Mouse (Mus musculus) megakaryocyte, embryonic 14.5 days (primary cell): Measurements from ENCODE around the gene Spaca4. TPM values are rescaled to one million over a fixed set of nuclear protein-coding genes. Genes with fewer than 3 reads are reported as not detected.

ENCODE experiments used
- H3K27me3 ChIP-seq: replicated peaks from 2 replicates; pipeline ENCODE3; 2012; ENCODE audit warnings: inconsistent platforms
- H3K36me3 ChIP-seq: replicated peaks from 2 replicates; pipeline ENCODE3; 2012; ENCODE audit warnings: low read length, inconsistent platforms, mixed read lengths
- H3K4me1 ChIP-seq: 2 replicates; pipeline ENCODE4 v1.6.1; 2012; ENCODE audit warnings: inconsistent platforms
- H3K4me3 ChIP-seq: replicated peaks from 2 replicates; pipeline ENCODE3; 2012; ENCODE audit warnings: moderate library complexity, mild to moderate bottlenecking, inconsistent platforms
- H3K9me3 ChIP-seq: 2 replicates; pipeline ENCODE4 v1.6.1; 2012; ENCODE audit warnings: inconsistent platforms
- FLI1 ChIP-seq: IDR thresholded peaks from 2 replicates; pipeline ENCODE4 v1.6.1; 2012; ENCODE audit warnings: low read length, inconsistent platforms, mixed read lengths
- GATA1 ChIP-seq: IDR thresholded peaks from 3 replicates; pipeline ENCODE4 v1.6.1; 2012; ENCODE audit warnings: mixed read lengths, low read length, inconsistent platforms, borderline replicate concordance
- polyA plus RNA-seq: library from polyadenylated mRNA; stranded (reverse); fragments of >175 nt; gene quantifications from 2 replicates; pipeline ENCODE4 v1.2.3, GENCODE M21; 2012; ENCODE audit warnings: low replicate concordance; ENCODE audit not compliant: insufficient read depth

Gene Spaca4
- polyA plus RNA-seq, result not detected in 2 replicates

- Histone ChIP-seq H3K27me3 (no peaks in the 10 kb centered on the region), H3K4me3 (no peak within 1 kb of the TSS), H3K4me1 (peaks cover 62% of the 10 kb centered on the region), H3K36me3 (peaks cover 92% of the 10 kb centered on the region), H3K9me3 (no peaks in the 10 kb centered on the region)
- TF ChIP-seq FLI1 (no peak), GATA1 (no peak)
Observed at GRCm38 (mm10) chr7:45725713-45726112, at the start of gene Spaca4. Gene Spaca4 (minus strand): TSS chr7:45725813.

DNA sequence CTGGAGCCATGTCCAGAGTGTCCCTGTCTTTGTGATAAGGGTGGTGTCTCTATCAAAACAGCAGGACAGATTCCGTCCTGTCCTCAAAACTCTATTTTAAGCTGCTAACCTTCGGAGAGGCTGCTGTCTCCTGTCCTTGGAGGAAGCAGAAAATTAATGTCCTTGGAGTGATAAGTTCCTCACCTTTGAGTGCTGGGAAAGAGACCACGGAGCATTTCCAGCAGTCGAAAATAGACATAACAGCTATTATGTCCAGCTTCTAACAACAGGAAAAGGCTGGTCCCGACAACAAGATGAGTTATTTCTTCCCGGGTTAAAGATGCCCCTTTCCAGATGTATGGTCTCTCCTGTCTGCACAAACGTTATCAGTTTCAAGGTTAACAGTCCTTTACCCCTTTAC is 49.6 kb upstream of the Spaca4 start:
- no peak overlapping the region for H3K4me3 ChIP-seq
- peaks cover 12% of the 10 kb centered on the region for H3K9me3 ChIP-seq
- H3K4me1 ChIP-seq, result peaks cover 32% of the 10 kb centered on the region
- no peaks in the 10 kb centered on the region for H3K36me3 ChIP-seq
- H3K27me3 ChIP-seq, result peaks cover 67% of the 10 kb centered on the region
- TF ChIP-seq GATA1, result no peak
- TF ChIP-seq FLI1, result no peak

- no peak for TF ChIP-seq FLI1
- TF ChIP-seq GATA1, result no peak
- H3K4me3 ChIP-seq, result no peak overlapping the region
- peaks cover 55% of the 10 kb centered on the region for H3K27me3 ChIP-seq
- no peaks in the 10 kb centered on the region for H3K36me3 ChIP-seq
- peaks cover 26% of the 10 kb centered on the region for H3K4me1 ChIP-seq
- H3K9me3 ChIP-seq, result peaks cover 20% of the 10 kb centered on the region
Observed at GRCm38 (mm10) chr7:45771101-45771500, 45.5 kb upstream of the Spaca4 start.

DNA sequence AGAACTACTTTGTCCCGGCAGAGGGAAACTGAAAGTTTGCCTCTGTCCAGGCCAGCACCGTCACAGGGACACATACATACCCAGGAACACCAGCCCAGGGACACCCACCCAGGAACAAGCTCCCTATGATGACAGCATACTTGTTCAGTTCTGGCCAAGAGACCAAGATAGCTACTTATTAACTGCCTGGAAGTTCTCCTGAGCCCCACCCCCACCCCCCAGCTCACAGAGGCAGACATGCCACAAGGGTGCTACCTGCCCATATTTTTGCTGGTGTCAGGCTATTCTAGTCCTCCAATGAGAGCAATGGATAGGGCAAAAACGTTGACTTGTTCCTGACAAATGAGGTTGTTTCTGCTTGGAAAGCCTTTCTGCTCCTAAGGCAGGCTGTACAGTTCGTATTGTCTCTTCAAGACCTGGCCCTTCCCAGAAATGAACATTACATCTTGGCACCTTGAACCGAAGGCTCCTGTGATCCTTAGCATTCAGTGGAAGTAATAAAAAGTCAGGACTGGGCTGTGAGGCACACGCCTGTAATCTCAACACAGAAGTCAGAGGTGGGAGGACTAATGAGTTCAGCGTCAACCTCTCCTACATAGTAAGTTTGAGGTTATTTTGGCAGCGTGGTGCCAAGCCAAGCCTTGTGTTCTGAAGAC is 44.9 kb upstream of the Spaca4 start:
- H3K4me1 ChIP-seq, result peaks cover 28% of the 10 kb centered on the region
- H3K36me3 ChIP-seq, result no peaks in the 10 kb centered on the region
- peaks cover 55% of the 10 kb centered on the region for H3K27me3 ChIP-seq
- no peak overlapping the region for H3K4me3 ChIP-seq
- TF ChIP-seq GATA1 (no peak), FLI1 (no peak)
- H3K9me3 ChIP-seq, result peaks cover 15% of the 10 kb centered on the region

DNA sequence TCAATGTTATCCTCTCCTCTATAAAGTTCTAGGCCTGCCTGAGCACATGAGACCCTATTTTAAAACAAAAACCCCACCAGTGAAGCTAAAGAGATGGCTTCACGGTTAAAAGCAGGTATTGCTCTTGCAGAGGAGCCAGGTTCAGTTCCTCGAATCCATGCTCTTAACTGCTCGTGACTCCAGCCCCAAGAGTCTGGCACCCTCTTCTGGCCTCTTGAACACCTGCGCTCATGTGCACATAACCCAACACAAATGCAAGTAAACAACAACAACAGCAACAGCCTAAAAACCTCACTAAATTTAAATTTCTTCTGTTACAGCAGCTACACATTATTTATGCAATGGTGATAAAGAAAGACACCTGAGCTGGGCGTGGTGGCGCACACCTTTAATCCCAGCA is 41.9 kb upstream of the Spaca4 start:
- Histone ChIP-seq H3K9me3 (peaks cover 8% of the 10 kb centered on the region), H3K4me1 (peaks cover 23% of the 10 kb centered on the region), H3K36me3 (no peaks in the 10 kb centered on the region), H3K4me3 (no peak overlapping the region), H3K27me3 (peaks cover 39% of the 10 kb centered on the region)
- no peak for TF ChIP-seq FLI1
- no peak for TF ChIP-seq GATA1

- Histone ChIP-seq H3K9me3 (peaks cover 8% of the 10 kb centered on the region), H3K27me3 (peaks cover 37% of the 10 kb centered on the region), H3K4me1 (peaks cover 22% of the 10 kb centered on the region), H3K4me3 (no peak overlapping the region), H3K36me3 (no peaks in the 10 kb centered on the region)
- TF ChIP-seq FLI1 (no peak), GATA1 (no peak)
Observed at GRCm38 (mm10) chr7:45766764-45767163, 41.2 kb upstream of the Spaca4 start.

GRCm38 (mm10) chr7:45765995-45766394 is 40.4 kb upstream of the Spaca4 start:
- TF ChIP-seq GATA1 (no peak), FLI1 (no peak)
- Histone ChIP-seq H3K36me3 (no peaks in the 10 kb centered on the region), H3K27me3 (peaks cover 36% of the 10 kb centered on the region), H3K4me3 (no peak overlapping the region), H3K4me1 (peaks cover 15% of the 10 kb centered on the region), H3K9me3 (peaks cover 8% of the 10 kb centered on the region)

DNA sequence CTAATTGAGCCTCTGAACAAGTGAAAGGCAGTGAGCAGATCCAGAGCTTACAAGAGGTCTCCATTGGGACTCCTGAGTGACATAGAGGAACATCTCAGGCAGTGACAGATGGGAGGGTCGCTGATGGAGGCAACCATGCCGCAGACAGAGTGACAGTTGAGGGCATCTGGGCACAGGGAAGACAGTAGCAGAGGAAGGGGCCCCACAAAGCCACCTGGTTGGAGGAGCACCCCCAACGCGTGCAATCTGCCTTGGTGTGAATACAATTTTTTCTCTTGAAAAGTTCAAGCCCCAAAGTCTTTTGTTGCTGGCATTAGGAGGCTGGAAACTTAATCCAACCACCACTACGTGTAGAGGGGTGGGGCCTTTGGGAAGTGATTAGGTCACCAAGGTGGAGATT is 34.5 kb upstream of the Spaca4 start:
- H3K4me1 ChIP-seq, result peaks cover 7% of the 10 kb centered on the region; the same call in 1 of the 2 replicates
- no peak overlapping the region for H3K4me3 ChIP-seq
- H3K9me3 ChIP-seq, result no peaks in the 10 kb centered on the region
- TF ChIP-seq GATA1 (no peak), FLI1 (no peak)
- H3K36me3 ChIP-seq, result no peaks in the 10 kb centered on the region
- H3K27me3 ChIP-seq, result peaks cover 50% of the 10 kb centered on the region

- no peak for TF ChIP-seq FLI1
- no peak for TF ChIP-seq GATA1
- no peaks in the 10 kb centered on the region for H3K9me3 ChIP-seq
- peaks cover 7% of the 10 kb centered on the region; the same call in 1 of the 2 replicates for H3K4me1 ChIP-seq
- H3K36me3 ChIP-seq, result no peaks in the 10 kb centered on the region
- H3K4me3 ChIP-seq, result no peak overlapping the region
- H3K27me3 ChIP-seq, result peaks cover 48% of the 10 kb centered on the region
Observed at GRCm38 (mm10) chr7:45759400-45759799, 33.8 kb upstream of the Spaca4 start.

GRCm38 (mm10) chr7:45755703-45756102 is 30.1 kb upstream of the Spaca4 start:
- H3K4me1 ChIP-seq, result peaks cover 9% of the 10 kb centered on the region; the same call in 1 of the 2 replicates
- H3K36me3 ChIP-seq, result no peaks in the 10 kb centered on the region
- no peak overlapping the region for H3K4me3 ChIP-seq
- H3K9me3 ChIP-seq, result peaks cover 7% of the 10 kb centered on the region; the same call in 1 of the 2 replicates
- H3K27me3 ChIP-seq, result peaks cover 55% of the 10 kb centered on the region
- TF ChIP-seq FLI1 (no peak), GATA1 (no peak)
